ENCODE assay signal across 8 mouse cellular contexts in the genomic region with DNA sequence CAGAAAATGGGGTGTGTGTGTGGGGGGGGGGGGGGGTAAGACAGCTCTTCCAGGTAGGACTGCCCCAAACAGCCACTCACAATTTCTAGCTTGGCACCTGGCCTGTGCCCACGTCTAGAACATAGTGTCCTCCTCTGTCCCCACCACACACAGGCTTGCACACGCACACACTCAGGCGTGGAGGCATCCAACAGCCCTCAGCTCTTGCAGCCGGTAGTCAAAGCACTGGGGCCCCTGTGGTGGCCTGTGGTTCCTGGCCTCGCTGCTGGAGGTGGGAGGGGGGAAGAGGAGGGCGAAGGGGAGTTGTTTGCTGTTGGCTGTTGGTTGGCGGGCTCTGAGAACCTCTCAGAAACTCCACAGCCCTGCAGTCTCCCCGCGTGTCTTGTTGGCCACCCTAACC. TPM values are rescaled to one million over a fixed set of nuclear protein-coding genes. Genes with fewer than 3 reads are reported as not detected.
DNase-seq lines count a peak whose midpoint lies in the region; ATAC-seq and TF ChIP-seq lines count a peak whose summit lies in the region.

No protein-coding gene starts in this region.

- no peak for TF ChIP-seq CTCF in intestine, postnatal 0 days (IDR thresholded peaks at IDR 0.05; ENCODE audit: low read depth)
- TF ChIP-seq CTCF in thymus, adult 2 months (IDR thresholded peaks at IDR 0.05; ENCODE audit: borderline replicate concordance, control insufficient read depth, extremely low read depth, insufficient read depth, low read length, poor library complexity) = no peak

- peak overlapping the region; percentile 100 for H3K4me2 ChIP-seq in lung, embryonic 15.5 days
- peak overlapping the region; percentile 92 for H3K4me2 ChIP-seq in intestine, postnatal 0 days (replicated peaks; ENCODE audit: low read depth)

- no peak overlapping the region for H3K9ac ChIP-seq in lung, embryonic 15.5 days
- H3K9ac ChIP-seq in intestine, postnatal 0 days (ENCODE audit: low read depth, low read length) = no peak overlapping the region

- WGBS in lung, embryonic 15.5 days = 1% methylated on average over 8 of the region's 9 CpGs
- WGBS in intestine, postnatal 0 days = under 1% methylated on average over 9 of the region's 9 CpGs
- WGBS in thymus, adult 2 months = 5% methylated on average over 9 of the region's 9 CpGs

- peak overlapping the region; percentile 74 for H3K4me3 ChIP-seq in lung, embryonic 15.5 days
- peak overlapping the region; percentile 54 for H3K4me3 ChIP-seq in intestine, postnatal 0 days (ENCODE audit: low read depth, low read length)
- H3K4me3 ChIP-seq in thymus, adult 2 months (ENCODE audit: control insufficient read depth, insufficient read depth, low read length) = no peak overlapping the region

- no peaks in the 10 kb centered on the region for H3K36me3 ChIP-seq in lung, embryonic 15.5 days
- no peaks in the 10 kb centered on the region for H3K36me3 ChIP-seq in intestine, postnatal 0 days (ENCODE audit: control insufficient read depth, insufficient read depth)
- no peaks in the 10 kb centered on the region for H3K36me3 ChIP-seq in thymus, adult 2 months (ENCODE audit: control insufficient read depth, insufficient read depth, low read length)

- ATAC-seq in lung, embryonic 15.5 days (ENCODE audit: borderline replicate concordance, extremely low read depth, low FRiP score, low TSS enrichment) = no peak
- ATAC-seq in intestine, postnatal 0 days = no peak

- H3K9me3 ChIP-seq in lung, embryonic 15.5 days = no peaks in the 10 kb centered on the region
- no peaks in the 10 kb centered on the region for H3K9me3 ChIP-seq in intestine, postnatal 0 days (ENCODE audit: control insufficient read depth)

- H3K27ac ChIP-seq in lung, embryonic 15.5 days = no peak overlapping the region
- H3K27ac ChIP-seq in intestine, postnatal 0 days (ENCODE audit: low read depth, low read length) = no peak overlapping the region
- H3K27ac ChIP-seq in thymus, adult 2 months (ENCODE audit: control insufficient read depth, insufficient read depth, low read length) = no peak overlapping the region

- no peak for TF ChIP-seq POLR2A in thymus, adult 2 months (IDR thresholded peaks at IDR 0.05; ENCODE audit: control insufficient read depth, extremely low read depth, insufficient read depth, low read length, poor library complexity)

- peak; percentile 77 for DNase-seq in cerebellum, adult 11-12 months
- no peak for DNase-seq in cerebellum, adult 11 months
- no peak for DNase-seq in lung, postnatal 4 days
- peak; percentile 46 for DNase-seq in retina, embryonic 14.5 days (ENCODE audit: low spot score)
- DNase-seq in yolk sac, embryonic 10.5 days (ENCODE audit: low spot score) = no peak
- DNase-seq in thymus, adult 2 months = no peak

- peaks cover 83% of the 10 kb centered on the region for H3K27me3 ChIP-seq in lung, embryonic 15.5 days
- peaks cover 58% of the 10 kb centered on the region for H3K27me3 ChIP-seq in intestine, postnatal 0 days (replicated peaks; ENCODE audit: control insufficient read depth, insufficient read depth, low read length)
- no peaks in the 10 kb centered on the region; the same call in 1 of the 2 replicates for H3K27me3 ChIP-seq in thymus, adult 2 months (ENCODE audit: control insufficient read depth, insufficient read depth, low read length)

- peaks cover 27% of the 10 kb centered on the region for H3K4me1 ChIP-seq in lung, embryonic 15.5 days
- H3K4me1 ChIP-seq in intestine, postnatal 0 days (replicated peaks; ENCODE audit: control insufficient read depth, insufficient read depth, low read length) = no peaks in the 10 kb centered on the region; the same call in 1 of the 2 replicates
- H3K4me1 ChIP-seq in thymus, adult 2 months (replicated peaks; ENCODE audit: control insufficient read depth, insufficient read depth, low read length) = peaks cover 12% of the 10 kb centered on the region; the same call in 1 of the 2 replicates

RNA-seq across cellular contexts. Expression of a gene that starts 0.9 kb away (rescaled TPM):
- polyA plus RNA-seq in lung, embryonic 15.5 days (2015; fragmentation: Nextera tagmentation; extraction: Ambion mirVana) = 4.2 and 5.0 TPM in 2 replicates
- polyA plus RNA-seq in intestine, postnatal 0 days (2015; fragmentation: Nextera tagmentation; extraction: Ambion mirVana) = 0.90 and 1.1 TPM in 2 replicates
- polyA plus RNA-seq in thymus, adult 2 months (2012; rRNA removed) = 3.1 and 5.9 TPM in 2 replicates

Comparison
In these comparisons a context has a peak if more than half of its experiments do, and no peak if none do; other contexts are left out.
1. DNase-seq: peak in cerebellum, adult 11-12 months (single experiment) and retina, embryonic 14.5 days (single experiment); none in cerebellum, adult 11 months (single experiment), lung, postnatal 4 days (0 of 2), yolk sac, embryonic 10.5 days (single experiment) and thymus, adult 2 months (single experiment).